Mouse (Mus musculus): ENCODE data around the gene Adcy4.

- TF ChIP-seq CTCF (IDR thresholded peaks at IDR 0.05; ENCODE audit: control insufficient read depth, insufficient read depth, insufficient read length) = no peak
- TF ChIP-seq MYOG (IDR thresholded peaks at IDR 0.05; ENCODE audit: control insufficient read depth, extremely low read depth, insufficient read length) = no peak
- TF ChIP-seq USF1 (IDR thresholded peaks at IDR 0.05; ENCODE audit: low read depth) = no peak
- TF ChIP-seq MAX (IDR thresholded peaks at IDR 0.05) = no peak
- no peak for TF ChIP-seq FOSL1 (IDR thresholded peaks at IDR 0.05; ENCODE audit: insufficient read depth, low read length, poor library complexity, severe bottlenecking)
- TF ChIP-seq CEBPB (IDR thresholded peaks at IDR 0.05; ENCODE audit: low read depth) = no peak
- no peak for TF ChIP-seq MYOD1 (IDR thresholded peaks at IDR 0.05; ENCODE audit: control insufficient read depth, insufficient read length, low read depth)
Measured at GRCm38 (mm10) chr14:55745861-55746237, 38.0 kb downstream of the Adcy4 start.
